Mouse (Mus musculus) E14TG2a.4 (cell line): ENCODE measurements around the gene Il17d.

Experiments
- CTCF ChIP-seq: conservative IDR thresholded peaks from 2 replicates; pipeline ENCODE4 v1.5.1; 2014; ENCODE audit warnings: low read length
- NANOG ChIP-seq: IDR thresholded peaks from 2 replicates; pipeline ENCODE4 v1.6.1; 2014; ENCODE audit warnings: borderline replicate concordance, low read length, mixed read lengths
- POU5F1 ChIP-seq: IDR thresholded peaks from 2 replicates; pipeline ENCODE4 v1.6.1; 2014; ENCODE audit warnings: low read length, borderline replicate concordance

DNA sequence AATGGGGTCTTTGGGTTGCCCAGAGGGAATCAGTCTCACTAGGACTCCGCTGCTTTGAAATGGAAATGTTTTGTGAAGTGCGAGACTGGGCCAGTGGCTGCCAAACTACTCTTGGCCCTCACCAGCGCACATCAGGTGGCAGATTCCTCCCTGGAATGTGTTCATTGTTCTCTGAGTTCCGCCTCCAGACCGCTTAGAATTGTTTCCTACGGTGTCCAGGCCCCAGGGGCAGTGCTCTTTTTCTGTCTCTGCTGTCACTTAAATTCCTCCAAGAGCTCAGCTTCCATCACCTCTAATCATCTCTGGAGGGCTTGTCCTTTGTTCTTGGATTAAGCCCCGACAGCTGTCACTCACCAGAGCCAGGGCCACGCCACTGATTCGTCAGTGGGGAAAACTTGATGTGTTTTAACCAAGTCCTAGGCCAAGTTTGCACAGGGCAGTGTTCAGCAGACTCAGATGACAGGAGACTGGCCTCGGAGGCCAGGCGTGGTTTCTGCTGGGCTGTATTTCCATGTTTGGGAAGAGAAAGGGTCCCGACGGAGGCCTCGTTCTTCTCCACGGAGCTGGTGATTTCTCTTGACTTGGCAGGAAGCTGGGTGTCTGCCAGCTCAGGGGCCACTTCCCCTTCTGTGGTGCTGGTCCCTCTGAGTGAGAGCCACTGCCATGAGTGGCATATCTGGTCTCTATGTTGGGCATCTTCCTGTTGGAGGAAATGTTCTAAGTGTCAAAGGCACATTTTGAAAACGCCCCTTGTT, 12.9 kb downstream of the Il17d start:
- no peak for TF ChIP-seq CTCF
- TF ChIP-seq NANOG = peak; percentile 63; the same call in 1 of the 2 replicates
- no peak for TF ChIP-seq POU5F1
